Mouse (Mus musculus) myocyte (in vitro differentiated cells): Measurements from ENCODE around the gene Mybpc3.

Experiments
- MAX ChIP-seq: IDR thresholded peaks from one replicate; pipeline ENCODE4 v1.6.1; 2011; ENCODE audit warnings: low read depth, mild to moderate bottlenecking, control low read depth
- TCF12 ChIP-seq: IDR thresholded peaks from one replicate; pipeline ENCODE4 v1.6.1; 2011; ENCODE audit warnings: mild to moderate bottlenecking, control low read depth; ENCODE audit not compliant: poor library complexity, insufficient read depth, severe bottlenecking

DNA sequence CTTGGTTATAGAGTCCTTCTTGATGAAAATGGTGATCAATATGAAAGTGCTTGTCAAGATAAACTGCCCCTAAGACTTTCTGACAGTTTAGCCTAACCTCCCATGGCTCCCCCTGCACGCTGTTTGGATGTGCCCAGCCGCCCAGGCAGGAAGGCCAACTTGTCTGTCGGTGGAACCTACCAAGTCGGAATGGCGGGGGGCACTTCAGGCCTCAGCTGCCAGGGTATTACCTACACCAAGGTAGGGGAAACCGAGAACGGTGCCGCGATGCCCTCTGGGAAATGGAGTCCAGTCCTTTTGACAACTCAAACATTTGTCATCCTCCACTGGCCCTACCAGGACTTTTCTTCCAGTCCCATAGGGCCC is 65.2 kb downstream of the Mybpc3 start:
- TF ChIP-seq TCF12: no peak
- no peak for TF ChIP-seq MAX
